Mouse (Mus musculus) lung, postnatal 14 days (tissue): ENCODE measurements around the gene Zfp827.

Experiments used
- DNase-seq: peaks from one replicate; pipeline ENCODE4 v3.0.0; 2021

Zfp827 gene

GRCm38 (mm10) chr8:79027977-79028487 lies at the start of gene Zfp827:
Zfp827 (plus strand) TSS chr8:79028437.
- DNase-seq = peak; percentile 75

DNA sequence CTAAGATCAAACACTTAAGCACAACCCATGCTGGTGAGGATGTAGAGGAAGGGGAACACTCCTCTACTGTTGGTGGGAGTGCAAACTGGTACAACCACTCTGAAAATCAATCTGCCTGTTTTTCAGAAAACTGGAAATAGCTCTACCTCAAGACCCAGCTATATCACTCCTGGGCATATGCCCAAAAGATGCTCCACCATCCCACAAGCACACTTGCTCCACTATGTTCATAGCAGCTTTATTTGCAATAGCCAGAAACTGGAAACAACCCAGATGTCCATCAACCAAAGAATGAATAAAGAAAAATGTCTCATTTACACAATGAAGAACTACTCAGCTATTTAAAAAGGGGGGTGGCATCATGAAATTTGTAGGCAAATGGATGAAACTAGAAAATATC lies 23.9 kb upstream of the Zfp827 start:
- DNase-seq = no peak

DNA sequence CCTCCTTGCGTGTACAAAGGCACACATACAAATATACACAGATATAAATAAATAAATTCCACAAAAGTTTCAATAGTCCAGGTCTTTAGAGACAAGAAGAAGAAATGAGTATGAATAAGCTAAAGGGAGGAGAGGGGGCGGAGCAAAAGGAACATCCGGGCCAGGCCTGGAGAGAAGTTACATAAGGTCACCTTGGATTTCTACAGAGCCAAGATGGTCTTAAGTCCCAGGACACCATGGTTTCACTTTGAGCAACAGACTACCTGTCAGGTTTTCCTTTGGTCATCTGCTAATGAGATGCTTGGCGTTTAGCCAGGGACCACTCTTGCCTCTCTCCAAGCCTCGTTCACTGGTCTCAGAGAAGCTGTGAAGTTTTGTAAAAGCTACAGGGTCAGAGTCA lies 13.2 kb upstream of the Zfp827 start:
- DNase-seq = no peak

DNA sequence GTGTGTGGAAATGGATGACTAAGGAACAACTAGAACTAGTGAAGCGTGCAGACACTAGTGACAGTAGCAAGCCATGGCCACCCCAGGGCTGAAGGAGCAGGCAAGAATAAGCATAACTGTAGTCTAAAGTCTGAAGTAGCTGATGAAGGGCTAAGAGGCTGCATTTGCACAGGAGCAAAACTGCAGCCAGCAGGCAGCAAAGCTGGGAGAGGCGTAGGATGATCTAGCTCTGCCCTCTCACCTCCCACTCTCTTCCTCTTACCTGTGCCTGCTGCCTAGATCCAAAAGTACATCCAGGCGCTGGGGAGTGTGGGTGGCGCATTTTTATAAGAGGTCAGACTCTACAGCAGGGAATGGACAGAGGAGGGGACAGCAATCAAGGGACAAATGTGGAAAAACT lies 12.2 kb upstream of the Zfp827 start:
- DNase-seq = no peak

- no peak for DNase-seq
Observed at GRCm38 (mm10) chr8:79016583-79016982, 11.7 kb upstream of the Zfp827 start.

DNA sequence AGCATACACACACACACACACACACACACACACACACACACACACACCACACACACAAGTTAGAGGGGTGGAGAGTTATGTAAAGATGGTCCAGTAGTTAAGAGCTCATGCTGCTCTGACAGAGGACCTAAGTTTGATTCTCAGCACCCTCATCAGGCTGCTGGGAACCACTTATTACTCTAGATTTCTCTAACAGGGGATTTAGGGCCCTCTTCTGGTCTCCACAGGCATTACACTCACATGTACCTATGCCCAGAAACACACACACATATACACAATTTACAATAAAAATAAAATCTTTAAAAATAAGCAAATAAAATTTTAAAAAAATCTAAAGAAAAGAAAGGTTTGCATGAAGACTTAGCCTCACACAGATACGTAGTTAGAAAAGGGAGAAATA lies 4.3 kb upstream of the Zfp827 start:
- DNase-seq = no peak

- DNase-seq = no peak
Observed at GRCm38 (mm10) chr8:79027319-79027718, 918 bp upstream of the Zfp827 start.

- DNase-seq = peak; percentile 54
Observed at GRCm38 (mm10) chr8:79028541-79029395, 531 bp downstream of the Zfp827 start.

GRCm38 (mm10) chr8:79029396-79030325 lies 1.4 kb downstream of the Zfp827 start:
- DNase-seq = peak; percentile 57

- peak; percentile 42 for DNase-seq
Observed at GRCm38 (mm10) chr8:79030326-79031265, 2.4 kb downstream of the Zfp827 start.

DNA sequence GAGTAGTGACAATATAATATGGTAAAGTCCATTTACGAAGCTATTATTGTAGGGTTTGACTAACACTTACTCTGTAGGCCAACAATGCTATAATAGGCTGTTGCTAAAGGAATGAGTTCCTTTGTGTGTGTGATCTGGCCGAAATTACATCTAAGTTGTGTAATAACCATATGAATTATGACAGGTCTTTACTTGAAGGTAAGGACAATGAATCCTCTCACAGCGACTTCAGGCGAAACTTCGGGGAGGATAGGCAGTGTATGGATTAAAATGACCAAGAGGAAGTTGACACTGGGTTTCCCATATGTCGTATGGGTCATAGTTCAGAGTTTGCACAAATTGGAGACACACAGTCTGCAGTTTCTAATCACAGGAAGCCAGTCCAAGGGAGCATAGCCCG lies 9.3 kb downstream of the Zfp827 start:
- no peak for DNase-seq

- DNase-seq = no peak
Observed at GRCm38 (mm10) chr8:79037991-79038390, 9.8 kb downstream of the Zfp827 start.

DNA sequence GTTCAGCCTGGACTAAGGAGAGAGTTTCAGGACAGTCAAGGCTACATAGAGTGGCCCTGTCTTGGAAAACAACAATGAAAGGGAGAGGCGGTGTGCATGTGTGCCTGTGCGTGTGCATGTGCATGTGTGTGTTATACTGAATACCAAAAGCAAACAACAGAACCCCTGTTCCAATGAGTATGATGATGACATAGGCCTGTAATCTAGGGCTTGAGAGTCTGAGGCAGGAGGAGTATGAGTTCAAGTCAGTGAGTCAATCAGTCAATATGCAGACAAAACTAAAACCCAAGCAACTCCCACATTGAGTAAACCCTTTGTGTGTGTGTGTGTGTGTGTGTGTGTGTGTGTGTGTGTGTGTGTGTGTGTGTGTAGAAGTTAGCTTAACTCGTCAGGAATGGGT lies 13.2 kb downstream of the Zfp827 start:
- no peak for DNase-seq

DNA sequence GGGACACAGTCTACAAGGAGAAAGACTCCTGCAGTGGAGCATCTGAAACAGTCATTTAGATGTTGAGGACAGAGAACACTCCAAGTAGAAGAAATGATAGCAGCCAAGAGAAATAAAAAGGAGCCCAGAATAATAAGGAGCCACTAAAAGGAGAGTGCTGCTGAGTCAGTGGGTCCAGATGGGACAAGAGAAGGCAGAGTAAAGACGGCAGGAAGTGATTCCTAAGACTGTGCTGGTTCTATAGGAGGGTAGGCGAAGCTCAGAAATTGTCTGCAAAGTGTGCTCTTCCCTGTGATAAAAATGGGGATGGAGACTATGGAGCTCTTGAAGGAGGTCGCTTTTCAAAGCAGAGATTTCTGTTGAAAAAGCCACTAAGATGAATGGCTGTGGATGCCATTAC lies 14.0 kb downstream of the Zfp827 start:
- no peak for DNase-seq

DNA sequence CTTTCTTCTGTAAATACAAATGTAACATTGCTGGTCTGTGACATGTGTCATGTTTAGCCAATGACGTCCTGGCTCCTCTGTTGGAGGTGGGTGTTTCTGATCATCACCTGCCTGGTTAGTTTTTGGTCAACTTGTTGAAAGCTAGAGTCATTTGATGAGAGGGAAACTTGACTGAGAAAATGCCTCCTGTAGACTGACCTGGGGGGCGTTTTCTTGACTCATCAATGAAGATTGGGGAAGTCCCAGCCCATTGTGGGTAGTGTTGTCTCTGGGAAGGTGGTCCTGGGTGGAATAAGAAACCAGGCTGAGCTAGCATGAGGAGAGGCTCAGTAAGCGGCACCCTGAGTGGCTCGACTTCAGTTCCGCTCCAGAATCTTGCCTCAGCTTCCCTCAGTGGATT lies 16.4 kb downstream of the Zfp827 start:
- DNase-seq = no peak

GRCm38 (mm10) chr8:79046659-79047058 lies 18.4 kb downstream of the Zfp827 start:
- no peak for DNase-seq

DNA sequence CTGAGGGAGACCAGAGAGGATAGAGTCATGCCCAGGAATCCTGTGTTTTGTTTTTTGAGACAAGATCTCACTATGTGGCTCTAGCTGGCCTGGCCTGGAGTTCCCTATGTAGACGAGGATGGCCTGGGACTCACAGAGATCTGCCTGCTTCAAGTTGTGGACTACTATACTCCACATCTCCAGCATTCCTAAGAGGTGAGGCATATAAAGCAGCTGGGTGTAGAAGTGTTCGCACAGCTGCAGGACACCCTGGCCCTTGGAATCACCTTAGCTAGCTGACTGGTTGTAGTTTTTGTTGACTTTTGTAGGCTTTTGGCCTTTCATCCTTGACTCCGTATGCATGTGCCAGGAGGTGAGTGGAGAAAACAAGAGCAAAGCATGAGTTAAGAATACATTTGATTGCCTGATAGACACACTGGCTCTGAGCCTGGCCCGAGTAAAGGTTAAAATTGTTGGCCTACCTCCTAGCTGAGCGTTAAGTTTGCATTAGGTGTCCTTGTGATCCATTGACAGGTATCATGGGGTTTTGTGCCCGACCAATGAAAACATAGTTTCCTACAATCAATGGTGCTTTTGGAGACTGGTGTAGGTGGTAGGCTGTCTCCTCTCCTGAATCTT lies 20.3 kb downstream of the Zfp827 start:
- no peak for DNase-seq

GRCm38 (mm10) chr8:79054222-79054621 lies 26.0 kb downstream of the Zfp827 start:
- DNase-seq = no peak

GRCm38 (mm10) chr8:79057179-79057578 lies 28.9 kb downstream of the Zfp827 start:
- no peak for DNase-seq

DNA sequence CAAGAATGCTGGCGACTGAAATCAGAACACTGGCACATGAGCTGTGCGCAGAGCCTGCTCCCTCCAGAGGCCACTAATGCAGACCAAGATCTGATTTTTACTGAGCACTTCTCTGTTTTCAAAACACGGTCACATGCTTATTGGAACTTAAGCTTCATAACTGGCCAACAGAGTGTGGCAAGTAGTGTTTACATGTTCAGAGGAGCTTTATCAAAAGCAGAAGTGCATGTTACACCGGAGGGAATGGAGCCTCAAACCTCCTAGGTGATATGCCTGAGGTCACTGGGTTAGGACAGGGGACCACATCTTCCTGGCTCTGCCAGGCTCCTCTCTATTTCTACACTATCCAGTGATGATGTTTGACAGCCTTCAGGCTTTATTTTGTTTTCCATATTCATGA lies 31.1 kb downstream of the Zfp827 start:
- DNase-seq = no peak

- no peak for DNase-seq
Observed at GRCm38 (mm10) chr8:79060013-79060609, 31.9 kb downstream of the Zfp827 start.

- no peak for DNase-seq
Observed at GRCm38 (mm10) chr8:79065924-79066323, 37.7 kb downstream of the Zfp827 start.
